Mouse (Mus musculus): ENCODE results near the gene Nipsnap2. TPM values are rescaled to one million over a fixed set of nuclear protein-coding genes. Genes with fewer than 3 reads are reported as not detected.
A peak's percentile ranks its signal among the peaks of the same experiment; 100 is the strongest.
"Not testable (repeated sequence)": the region's sequence is repeated elsewhere in the genome, so short reads cannot be mapped to it uniquely, and the experiment has no call there.

Gene Nipsnap2
- polyA plus RNA-seq, 1 experiment from 2014 or later: 58.7 TPM

- 72% methylated on average over 6 of the region's 6 CpGs for WGBS
- Histone ChIP-seq H3K4me2 (peak overlapping the region; percentile 84), H3K4me1 (replicated peaks; ENCODE audit: control insufficient read depth, insufficient read depth, low read length) (peaks cover 17% of the 10 kb centered on the region), H3K4me3 (ENCODE audit: low read depth, low read length) (peak overlapping the region; percentile 94), H3K27ac (ENCODE audit: low read depth, low read length) (peak overlapping the region; percentile 99), H3K9ac (ENCODE audit: low read depth, low read length) (peak overlapping the region; percentile 95), H3K36me3 (ENCODE audit: control insufficient read depth, insufficient read depth, low read length) (peaks cover 20% of the 10 kb centered on the region), H3K9me3 (ENCODE audit: control insufficient read depth, low read length) (no peaks in the 10 kb centered on the region), H3K27me3 (replicated peaks; ENCODE audit: control insufficient read depth, insufficient read depth, low read length) (no peaks in the 10 kb centered on the region)
- DNase-seq (ENCODE audit: low spot score) (no peak), ATAC-seq (replicated peaks; ENCODE audit: low FRiP score) (no peak)
Observed at GRCm38 (mm10) chr5:129786161-129786560, 61.3 kb downstream of the Nipsnap2 start.

- under 1% methylated on average over 73 of the region's 73 CpGs for WGBS
- H3K4me2 ChIP-seq: peak within 1 kb of the TSS; percentile 84
- H3K36me3 ChIP-seq (ENCODE audit: control insufficient read depth, insufficient read depth, low read length): peaks cover 28% of the 10 kb centered on the region
- H3K9me3 ChIP-seq (ENCODE audit: control insufficient read depth, low read length): no peaks in the 10 kb centered on the region
- no peaks in the 10 kb centered on the region for H3K27me3 ChIP-seq (replicated peaks; ENCODE audit: control insufficient read depth, insufficient read depth, low read length)
- peak; percentile 99 for DNase-seq (ENCODE audit: low spot score)
- H3K27ac ChIP-seq (ENCODE audit: low read depth, low read length): peak within 1 kb of the TSS; percentile 99
- H3K9ac ChIP-seq (ENCODE audit: low read depth, low read length): peak within 1 kb of the TSS; percentile 95
- peaks cover 19% of the 10 kb centered on the region for H3K4me1 ChIP-seq (replicated peaks; ENCODE audit: control insufficient read depth, insufficient read depth, low read length)
- ATAC-seq (replicated peaks; ENCODE audit: low FRiP score): peak; percentile 98
- peak within 1 kb of the TSS; percentile 94 for H3K4me3 ChIP-seq (ENCODE audit: low read depth, low read length)
Observed at GRCm38 (mm10) chr5:129786818-129787790, 62.2 kb downstream of the Nipsnap2 start, which contains the start of gene Psph. Psph (minus strand) TSS chr5:129787449.

GRCm38 (mm10) chr5:129787818-129788593 is 63.1 kb downstream of the Nipsnap2 start:
- Histone ChIP-seq H3K9ac (ENCODE audit: low read depth, low read length) (peak overlapping the region; percentile 95), H3K27ac (ENCODE audit: low read depth, low read length) (peak overlapping the region; percentile 99), H3K4me1 (replicated peaks; ENCODE audit: control insufficient read depth, insufficient read depth, low read length) (peaks cover 19% of the 10 kb centered on the region), H3K27me3 (replicated peaks; ENCODE audit: control insufficient read depth, insufficient read depth, low read length) (no peaks in the 10 kb centered on the region), H3K4me3 (ENCODE audit: low read depth, low read length) (peak overlapping the region; percentile 94), H3K36me3 (ENCODE audit: control insufficient read depth, insufficient read depth, low read length) (peaks cover 36% of the 10 kb centered on the region), H3K9me3 (ENCODE audit: control insufficient read depth, low read length) (no peaks in the 10 kb centered on the region), H3K4me2 (peak overlapping the region; percentile 84)
- DNase-seq (ENCODE audit: low spot score) (no peak), ATAC-seq (replicated peaks; ENCODE audit: low FRiP score) (no peak)
- 11% methylated on average over 11 of the region's 11 CpGs for WGBS

- H3K4me3 ChIP-seq (ENCODE audit: low read depth, low read length); H3K9ac ChIP-seq (ENCODE audit: low read depth, low read length); DNase-seq (ENCODE audit: low spot score); H3K27ac ChIP-seq (ENCODE audit: low read depth, low read length); H3K9me3 ChIP-seq (ENCODE audit: control insufficient read depth, low read length); ATAC-seq (replicated peaks; ENCODE audit: low FRiP score); H3K4me2 ChIP-seq; H3K27me3 ChIP-seq (replicated peaks; ENCODE audit: control insufficient read depth, insufficient read depth, low read length): not testable (repeated sequence)
- Histone ChIP-seq H3K36me3 (ENCODE audit: control insufficient read depth, insufficient read depth, low read length) (peaks cover 50% of the 10 kb centered on the region), H3K4me1 (replicated peaks; ENCODE audit: control insufficient read depth, insufficient read depth, low read length) (peaks cover 19% of the 10 kb centered on the region)
- 93% methylated on average over 7 of the region's 8 CpGs for WGBS
Observed at GRCm38 (mm10) chr5:129790591-129790990, 65.7 kb downstream of the Nipsnap2 start.

Other genes starting within 250 kb of the Nipsnap2 start
- 38.7 and 40.9 TPM in 2 replicates for gene Sfswap, start 223.8 kb upstream of the Nipsnap2 start, polyA plus RNA-seq (2014; fragmentation: Nextera tagmentation; extraction: Ambion mirVana)
- 0.44 and 0.67 TPM in 2 replicates for gene Mmp17, start 140.9 kb upstream of the Nipsnap2 start, polyA plus RNA-seq (2014; fragmentation: Nextera tagmentation; extraction: Ambion mirVana)
- 3.2 and 3.7 TPM in 2 replicates for gene Zfp11, start 55.0 kb upstream of the Nipsnap2 start, polyA plus RNA-seq (2014; fragmentation: Nextera tagmentation; extraction: Ambion mirVana)
- not detected in 2 replicates for gene Sept14, start 16.6 kb upstream of the Nipsnap2 start, polyA plus RNA-seq (2014; fragmentation: Nextera tagmentation; extraction: Ambion mirVana)
- gene Mrps17, start 9.6 kb upstream of the Nipsnap2 start, polyA plus RNA-seq (2014; fragmentation: Nextera tagmentation; extraction: Ambion mirVana): 209 and 221 TPM in 2 replicates
- 120 and 129 TPM in 2 replicates for gene Psph, start 62.4 kb downstream of the Nipsnap2 start, polyA plus RNA-seq (2014; fragmentation: Nextera tagmentation; extraction: Ambion mirVana)
- gene Sumf2, start 121.9 kb downstream of the Nipsnap2 start, polyA plus RNA-seq (2014; fragmentation: Nextera tagmentation; extraction: Ambion mirVana): 59.7 and 61.1 TPM in 2 replicates
- 991 and 1,008 TPM in 2 replicates for gene Chchd2, start 162.4 kb downstream of the Nipsnap2 start, polyA plus RNA-seq (2014; fragmentation: Nextera tagmentation; extraction: Ambion mirVana)
- gene Zbed5, start 170.7 kb downstream of the Nipsnap2 start, polyA plus RNA-seq (2014; fragmentation: Nextera tagmentation; extraction: Ambion mirVana): 3.8 and 4.9 TPM in 2 replicates
- 0.22 and 0.29 TPM in 2 replicates for gene Phkg1, start 173.5 kb downstream of the Nipsnap2 start, polyA plus RNA-seq (2014; fragmentation: Nextera tagmentation; extraction: Ambion mirVana)
- 0.84 and 1.4 TPM in 2 replicates for gene Nupr1l, start 183.5 kb downstream of the Nipsnap2 start, polyA plus RNA-seq (2014; fragmentation: Nextera tagmentation; extraction: Ambion mirVana)
- gene Vkorc1l1, start 216.9 kb downstream of the Nipsnap2 start, polyA plus RNA-seq (2014; fragmentation: Nextera tagmentation; extraction: Ambion mirVana): 29.4 and 30.4 TPM in 2 replicates